Mouse (Mus musculus): Measurements from ENCODE around the gene Plcb1.

- no peak for TF ChIP-seq CTCF (IDR thresholded peaks at IDR 0.05; ENCODE audit: insufficient read depth, low read length)
- no peak for TF ChIP-seq POLR2A (IDR thresholded peaks at IDR 0.05; ENCODE audit: borderline replicate concordance, extremely low read depth, low read depth, low read length)
Measured at GRCm38 (mm10) chr2:134842883-134843282, 57.0 kb downstream of the Plcb1 start.

Data from lung, adult 2 months (tissue).